ENCODE assay signal across 17 mouse cellular contexts in the genomic region with DNA sequence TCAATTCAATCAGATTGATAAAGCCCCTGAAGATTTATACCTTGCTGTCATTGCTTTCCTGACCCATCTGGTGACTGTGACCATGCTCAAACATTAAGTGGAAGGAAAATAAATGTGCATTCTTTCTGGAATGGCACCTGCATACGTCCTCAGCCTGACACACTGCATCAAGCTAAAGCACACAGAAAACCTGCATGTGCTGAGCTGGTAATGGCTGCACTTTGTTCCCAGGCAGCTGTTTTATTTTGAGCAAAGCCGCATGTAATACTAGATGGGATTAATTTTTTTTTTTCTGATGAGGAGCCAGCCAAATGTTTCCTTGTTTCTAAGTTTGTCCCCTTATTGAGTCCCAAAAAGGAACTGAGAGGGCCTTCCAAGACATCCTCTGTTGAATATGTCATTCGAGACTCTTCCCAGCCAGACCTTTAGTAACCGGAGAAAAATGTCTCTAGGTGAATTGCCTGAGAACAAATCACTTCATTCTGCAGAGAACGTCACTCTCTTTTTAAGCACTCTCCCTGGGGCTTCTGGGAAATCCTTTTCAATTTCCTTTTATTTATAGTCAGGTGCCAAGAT.
DNase-seq lines count a peak whose midpoint lies in the region; ATAC-seq and TF ChIP-seq lines count a peak whose summit lies in the region.
"Had no signal": no experiment of that assay in that cellular context is flagged by ENCODE, and none has a peak within 500 bp of the region (broad histone marks: within the 10 kb centered on the region; RNA-seq: fewer than 3 reads in every experiment).

No protein-coding gene starts in this region.

- WGBS in lung, postnatal 0 days = 31% methylated on average over 5 of the region's 5 CpGs
- 8% methylated on average over 5 of the region's 5 CpGs for WGBS in embryonic facial prominence, embryonic 15.5 days
- 18% methylated on average over 5 of the region's 5 CpGs for WGBS in limb, embryonic 15.5 days

- H3K36me3 ChIP-seq in lung, postnatal 0 days (ENCODE audit: insufficient read depth, low read length) = no peaks in the 10 kb centered on the region
- no peaks in the 10 kb centered on the region for H3K36me3 ChIP-seq in embryonic facial prominence, embryonic 15.5 days
- no peaks in the 10 kb centered on the region for H3K36me3 ChIP-seq in limb, embryonic 15.5 days
- H3K36me3 ChIP-seq: heart, embryonic 13.5 days; intestine, embryonic 15.5 days; liver, embryonic 13.5 days had no signal

- no peak overlapping the region for H3K4me2 ChIP-seq in lung, postnatal 0 days (replicated peaks; ENCODE audit: low read depth, low read length)
- no peak overlapping the region for H3K4me2 ChIP-seq in embryonic facial prominence, embryonic 15.5 days (replicated peaks)
- no peak overlapping the region for H3K4me2 ChIP-seq in limb, embryonic 15.5 days
- H3K4me2 ChIP-seq: heart, embryonic 13.5 days; intestine, embryonic 15.5 days; liver, embryonic 13.5 days had no signal

- no peak overlapping the region for H3K9ac ChIP-seq in lung, postnatal 0 days (replicated peaks; ENCODE audit: low read depth)
- H3K9ac ChIP-seq in embryonic facial prominence, embryonic 15.5 days = no peak overlapping the region
- no peak overlapping the region for H3K9ac ChIP-seq in limb, embryonic 15.5 days
- H3K9ac ChIP-seq: forebrain, postnatal 0 days; heart, embryonic 13.5 days; intestine, embryonic 15.5 days; liver, embryonic 13.5 days had no signal

- H3K9me3 ChIP-seq in lung, postnatal 0 days (ENCODE audit: low read length) = no peaks in the 10 kb centered on the region
- H3K9me3 ChIP-seq in embryonic facial prominence, embryonic 15.5 days (replicated peaks) = no peaks in the 10 kb centered on the region
- no peaks in the 10 kb centered on the region for H3K9me3 ChIP-seq in limb, embryonic 15.5 days
- H3K9me3 ChIP-seq: heart, embryonic 13.5 days; intestine, embryonic 15.5 days; liver, embryonic 13.5 days had no signal

- H3K27me3 ChIP-seq in lung, postnatal 0 days (replicated peaks; ENCODE audit: insufficient read depth, low read length) = no peaks in the 10 kb centered on the region
- H3K27me3 ChIP-seq in embryonic facial prominence, embryonic 15.5 days = no peaks in the 10 kb centered on the region
- no peaks in the 10 kb centered on the region for H3K27me3 ChIP-seq in limb, embryonic 15.5 days
- H3K27me3 ChIP-seq: intestine, embryonic 15.5 days; liver, embryonic 13.5 days had no signal

- no peak for ATAC-seq in lung, postnatal 0 days
- ATAC-seq in embryonic facial prominence, embryonic 15.5 days (ENCODE audit: insufficient number of reproducible peaks, low FRiP score, low TSS enrichment, low read depth) = peak; percentile 51
- no peak for ATAC-seq in limb, embryonic 15.5 days (ENCODE audit: insufficient number of reproducible peaks, low FRiP score, low TSS enrichment, low read depth)
- ATAC-seq: forebrain, postnatal 0 days; intestine, embryonic 15.5 days had no signal

- no peak overlapping the region for H3K27ac ChIP-seq in lung, postnatal 0 days (ENCODE audit: low read length)
- H3K27ac ChIP-seq in embryonic facial prominence, embryonic 15.5 days (replicated peaks) = 0 out of 2 replicates have a peak overlapping the region, but pooled peaks have one; percentile 28
- 0 out of 2 replicates have a peak overlapping the region, but pooled peaks have one; percentile 22 for H3K27ac ChIP-seq in limb, embryonic 15.5 days
- H3K27ac ChIP-seq: heart, embryonic 13.5 days; intestine, embryonic 15.5 days; liver, embryonic 13.5 days had no signal

- DNase-seq in gastrocnemius, adult 8-10 months (ENCODE audit: low spot score in 2 of 2) = peak; percentile 10 to 19
- no peak for DNase-seq in gastrocnemius, postnatal 4 days (ENCODE audit: low spot score in 2 of 2)
- peak; percentile 9 for DNase-seq in lung, postnatal 0 days (ENCODE audit: low spot score)
- no peak for DNase-seq in lung, postnatal 4 days
- DNase-seq in right cerebral cortex, postnatal 10 days (ENCODE audit: low spot score in 2 of 2) = no peak
- no peak for DNase-seq in urinary bladder, postnatal 36 days (ENCODE audit: low spot score in 2 of 2)
- DNase-seq: adrenal gland, postnatal 14 days; cerebellum, adult 2 months; forebrain, postnatal 0 days; liver, embryonic 13.5 days; lung, postnatal 10 days; right cerebral cortex, postnatal 14 days; thymus, postnatal 36 days had no signal

- no peaks in the 10 kb centered on the region for H3K4me1 ChIP-seq in lung, postnatal 0 days (ENCODE audit: insufficient read depth, low read depth, low read length)
- H3K4me1 ChIP-seq in embryonic facial prominence, embryonic 15.5 days = peaks cover 10% of the 10 kb centered on the region
- H3K4me1 ChIP-seq in limb, embryonic 15.5 days = peaks cover 7% of the 10 kb centered on the region; the same call in 1 of the 2 replicates
- H3K4me1 ChIP-seq: intestine, embryonic 15.5 days; liver, embryonic 13.5 days had no signal

- TF ChIP-seq CTCF in lung, postnatal 0 days (IDR thresholded peaks at IDR 0.05) = no peak

- TF ChIP-seq EP300 in lung, postnatal 0 days (IDR thresholded peaks at IDR 0.05) = no peak

- H3K4me3 ChIP-seq in lung, postnatal 0 days (ENCODE audit: low read depth, low read length) = no peak overlapping the region
- no peak overlapping the region for H3K4me3 ChIP-seq in embryonic facial prominence, embryonic 15.5 days (replicated peaks)
- no peak overlapping the region for H3K4me3 ChIP-seq in limb, embryonic 15.5 days
- H3K4me3 ChIP-seq: heart, embryonic 13.5 days; intestine, embryonic 15.5 days; liver, embryonic 13.5 days had no signal

Comparison
In these comparisons a context has a peak if more than half of its experiments do, and no peak if none do; other contexts are left out.
1. DNase-seq: peak in gastrocnemius, adult 8-10 months (2 of 2) and lung, postnatal 0 days (single experiment); none in gastrocnemius, postnatal 4 days (0 of 2), lung, postnatal 4 days (0 of 2), right cerebral cortex, postnatal 10 days (0 of 2) and urinary bladder, postnatal 36 days (0 of 2).